Mouse (Mus musculus): ENCODE results near the gene Sumf2. TPM values are rescaled to one million over a fixed set of nuclear protein-coding genes. Genes with fewer than 3 reads are reported as not detected.

Gene Sumf2
- total and polyA plus RNA-seq, 2 experiments, result 6.0 to 10.2 TPM

DNA sequence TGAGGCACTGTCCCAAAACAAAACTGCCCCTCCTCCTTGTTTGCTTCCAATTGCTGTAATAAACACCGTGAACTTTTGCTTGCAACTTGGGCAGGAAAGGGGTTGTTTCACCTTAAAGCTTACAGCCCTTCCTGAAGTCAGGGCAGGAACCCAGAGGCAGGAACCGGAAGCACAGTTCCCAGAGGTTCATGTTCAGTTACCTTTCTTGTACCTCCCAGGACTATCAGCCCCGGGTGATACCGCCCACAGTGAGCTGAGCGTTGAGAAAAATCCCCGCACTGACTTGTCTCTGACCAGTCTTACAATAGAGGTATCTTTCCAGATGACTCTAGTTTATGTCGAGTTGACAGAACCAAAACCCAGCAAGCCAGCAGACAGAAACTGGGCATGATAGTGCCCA, 62.8 kb downstream of the Sumf2 start:
- no peaks in the 10 kb centered on the region for H3K36me3 ChIP-seq (ENCODE audit: control insufficient read depth, insufficient read depth, low read length)
- WGBS, result 70% methylated on average over 7 of the region's 7 CpGs
- no peaks in the 10 kb centered on the region for H3K27me3 ChIP-seq (ENCODE audit: control insufficient read depth, insufficient read depth, low read length)
- H3K4me3 ChIP-seq (ENCODE audit: insufficient read depth, low read depth, low read length), result no peak overlapping the region
- no peak for TF ChIP-seq POLR2A (IDR thresholded peaks at IDR 0.05; ENCODE audit: extremely low read depth, insufficient read depth, low read length)
- no peak for TF ChIP-seq CTCF (IDR thresholded peaks at IDR 0.05; ENCODE audit: low read depth, low read length)
- H3K79me2 ChIP-seq (ENCODE audit: control insufficient read depth, insufficient read depth, low read length), result no peaks in the 10 kb centered on the region
- H3K27ac ChIP-seq (replicated peaks; ENCODE audit: insufficient read depth, low read depth, low read length), result no peak overlapping the region
- H3K4me1 ChIP-seq (ENCODE audit: control insufficient read depth, insufficient read depth, low read length), result no peaks in the 10 kb centered on the region
- no peak overlapping the region for H3K9ac ChIP-seq (ENCODE audit: low read depth, low read length)
- peak; percentile 58 for DNase-seq (ENCODE audit: extremely low read depth, low read depth, low spot score)

Other genes with a start within 250 kb of the Sumf2 start
- 0.74 TPM in 2 replicates for gene Zfp11, start 176.9 kb upstream of the Sumf2 start, total RNA-seq (2014; rRNA removed)
- 0.58 and 0.61 TPM in 2 replicates for gene Zfp11, start 176.9 kb upstream of the Sumf2 start, polyA plus RNA-seq (2012; rRNA removed)
- gene Sept14, start 138.5 kb upstream of the Sumf2 start, total RNA-seq (2014; rRNA removed), result not detected in 2 replicates
- not detected in 2 replicates for gene Sept14, start 138.5 kb upstream of the Sumf2 start, polyA plus RNA-seq (2012; rRNA removed)
- 55.5 and 60.8 TPM in 2 replicates for gene Mrps17, start 131.5 kb upstream of the Sumf2 start, total RNA-seq (2014; rRNA removed)
- gene Mrps17, start 131.5 kb upstream of the Sumf2 start, polyA plus RNA-seq (2012; rRNA removed), result 78.0 and 94.6 TPM in 2 replicates
- 15.0 and 15.2 TPM in 2 replicates for gene Nipsnap2, start 121.9 kb upstream of the Sumf2 start, total RNA-seq (2014; rRNA removed)
- 10.8 and 15.0 TPM in 2 replicates for gene Nipsnap2, start 121.9 kb upstream of the Sumf2 start, polyA plus RNA-seq (2012; rRNA removed)
- 4.1 and 9.8 TPM in 2 replicates for gene Psph, start 59.5 kb upstream of the Sumf2 start, total RNA-seq (2014; rRNA removed)
- gene Psph, start 59.5 kb upstream of the Sumf2 start, polyA plus RNA-seq (2012; rRNA removed), result 8.3 and 11.0 TPM in 2 replicates
- 1,393 and 1,612 TPM in 2 replicates for gene Chchd2, start 40.5 kb downstream of the Sumf2 start, total RNA-seq (2014; rRNA removed)
- gene Chchd2, start 40.5 kb downstream of the Sumf2 start, polyA plus RNA-seq (2012; rRNA removed), result 1,062 and 1,287 TPM in 2 replicates
- 5.1 and 5.8 TPM in 2 replicates for gene Zbed5, start 48.7 kb downstream of the Sumf2 start, total RNA-seq (2014; rRNA removed)
- gene Zbed5, start 48.7 kb downstream of the Sumf2 start, polyA plus RNA-seq (2012; rRNA removed), result 0.62 TPM in 2 replicates
- gene Phkg1, start 51.6 kb downstream of the Sumf2 start, total RNA-seq (2014; rRNA removed), result 0.13 and 0.28 TPM in 2 replicates
- gene Phkg1, start 51.6 kb downstream of the Sumf2 start, polyA plus RNA-seq (2012; rRNA removed), result 0.07 and 0.15 TPM in 2 replicates
- gene Nupr1l, start 61.6 kb downstream of the Sumf2 start, total RNA-seq (2014; rRNA removed), result 0.54 and 2.2 TPM in 2 replicates
- 1.2 and 2.2 TPM in 2 replicates for gene Nupr1l, start 61.6 kb downstream of the Sumf2 start, polyA plus RNA-seq (2012; rRNA removed)
- 20.3 and 24.3 TPM in 2 replicates for gene Vkorc1l1, start 95.0 kb downstream of the Sumf2 start, total RNA-seq (2014; rRNA removed)
- 14.4 and 14.6 TPM in 2 replicates for gene Vkorc1l1, start 95.0 kb downstream of the Sumf2 start, polyA plus RNA-seq (2012; rRNA removed)
- 13.6 and 21.1 TPM in 2 replicates for gene Gusb, start 156.1 kb downstream of the Sumf2 start, total RNA-seq (2014; rRNA removed)
- 17.6 and 18.6 TPM in 2 replicates for gene Gusb, start 156.1 kb downstream of the Sumf2 start, polyA plus RNA-seq (2012; rRNA removed)
- gene Asl, start 182.3 kb downstream of the Sumf2 start, total RNA-seq (2014; rRNA removed), result 683 and 898 TPM in 2 replicates
- gene Asl, start 182.3 kb downstream of the Sumf2 start, polyA plus RNA-seq (2012; rRNA removed), result 622 and 696 TPM in 2 replicates
- gene Crcp, start 182.3 kb downstream of the Sumf2 start, total RNA-seq (2014; rRNA removed), result 27.8 and 33.6 TPM in 2 replicates
- 11.8 and 14.7 TPM in 2 replicates for gene Crcp, start 182.3 kb downstream of the Sumf2 start, polyA plus RNA-seq (2012; rRNA removed)
- gene Tpst1, start 226.3 kb downstream of the Sumf2 start, total RNA-seq (2014; rRNA removed), result 15.6 and 20.1 TPM in 2 replicates
- gene Tpst1, start 226.3 kb downstream of the Sumf2 start, polyA plus RNA-seq (2012; rRNA removed), result 9.3 and 10.8 TPM in 2 replicates